Mouse (Mus musculus) neutrophil, adult 59 days (primary cell): ENCODE measurements around the gene Fat3. TPM values are rescaled to one million over a fixed set of nuclear protein-coding genes. Genes with fewer than 3 reads are reported as not detected.

Experiments used
- total RNA-seq, 2 experiments: library from RNA; stranded (reverse); gene quantifications; 1 replicate in 1 of 2; 2 replicates in 1 of 2; pipeline ENCODE4 v1.2.4; 2023

The Fat3 gene
- under 1 TPM; 0.07 to 0.18 TPM for total RNA-seq

DNA sequence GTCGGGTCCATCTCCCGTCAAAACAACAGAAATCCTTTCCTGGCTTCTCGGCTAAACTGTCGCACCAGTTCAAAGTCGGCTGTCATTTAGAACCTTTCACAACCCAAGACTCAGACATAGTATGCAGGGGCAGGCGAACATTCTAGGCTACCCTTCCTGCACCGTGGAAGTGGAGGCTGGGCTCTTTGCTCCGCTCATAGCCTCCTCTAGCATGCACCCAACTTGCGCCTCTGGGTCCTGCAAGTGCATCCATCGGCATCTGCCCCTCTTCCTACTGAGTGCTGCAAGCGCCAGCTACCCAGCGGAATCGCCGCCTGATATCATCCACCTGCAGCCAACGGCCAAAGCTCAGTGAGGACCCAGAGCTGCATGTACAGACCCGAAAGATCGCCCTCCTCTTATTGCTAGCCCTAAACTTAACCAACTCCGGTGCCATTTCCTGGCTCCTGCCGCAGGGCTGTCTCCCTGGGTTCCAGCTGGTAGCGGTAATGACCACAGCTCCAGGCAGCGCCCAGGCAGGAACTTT lies at the start of gene Fat3:
TSS of gene Fat3 (minus strand) at position 100 of the 526 bp plus-strand sequence.

DNA sequence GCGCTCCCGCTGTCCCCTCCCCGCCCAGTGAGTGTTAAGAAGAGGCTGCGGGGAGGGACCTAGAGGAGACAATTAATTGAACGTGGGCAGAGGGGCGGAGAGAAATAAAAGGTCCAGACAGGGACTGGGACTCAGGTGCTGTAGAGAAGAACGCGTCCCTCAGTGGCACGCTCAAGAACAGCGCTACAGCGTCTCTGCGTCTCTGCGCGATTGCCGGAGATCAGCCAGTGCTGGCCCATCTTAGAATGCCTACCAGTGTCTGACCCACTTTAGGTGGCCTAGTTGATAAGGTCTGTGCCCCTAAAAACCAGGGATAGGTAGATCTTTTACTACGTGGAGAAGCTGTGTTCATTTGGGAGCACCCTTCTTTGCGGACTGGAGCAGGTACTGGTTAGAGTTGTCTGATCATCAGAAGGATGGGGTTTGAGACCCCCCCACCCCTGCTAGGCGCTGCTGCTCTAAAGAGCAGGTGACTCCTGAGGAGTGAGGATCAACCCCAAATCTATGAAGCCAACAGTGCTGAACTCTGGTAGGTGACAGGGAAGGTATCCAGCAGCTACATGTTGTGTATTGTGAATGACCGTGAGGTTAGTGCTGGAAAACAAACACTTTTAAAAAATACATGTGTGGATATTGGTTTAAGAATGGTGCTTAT lies 626.5 kb downstream of the Fat3 start, which contains the start of gene Mtnr1b:
TSS of gene Mtnr1b (minus strand) at position 51 of the 655 bp plus-strand sequence.

